Mouse (Mus musculus) heart, embryonic 15.5 days (tissue): Measurements from ENCODE around the gene Vmn1r32. TPM values are rescaled to one million over a fixed set of nuclear protein-coding genes. Genes with fewer than 3 reads are reported as not detected.

Source experiments
- ATAC-seq: fragments of 200-750 bp; cut with Nextera tagmentation; replicated peaks from 2 replicates; pipeline ENCODE4 v1.8.0; 2017; ENCODE audit warnings: low read depth, moderate TSS enrichment; ENCODE audit not compliant: insufficient number of reproducible peaks, insufficient read depth, low FRiP score
- H3K27ac ChIP-seq: fragments of 300-500 bp; sonication (generic); 2 replicates; pipeline ENCODE4 v1.5.1; 2015; ENCODE audit warnings: mild to moderate bottlenecking, inconsistent platforms
- H3K27me3 ChIP-seq: fragments of 300-500 bp; sonication (generic); 2 replicates; pipeline ENCODE4 v1.6.1; 2015; ENCODE audit warnings: inconsistent platforms
- H3K36me3 ChIP-seq: fragments of 300-500 bp; sonication (generic); 2 replicates; pipeline ENCODE4 v1.6.1; 2015; ENCODE audit warnings: mild to moderate bottlenecking, inconsistent platforms
- H3K4me1 ChIP-seq: fragments of 300-500 bp; sonication (generic); replicated peaks from 2 replicates; pipeline ENCODE4 v1.6.1; 2015; ENCODE audit warnings: inconsistent platforms
- H3K4me2 ChIP-seq: fragments of 300-500 bp; sonication (generic); 2 replicates; pipeline ENCODE4 v1.6.1; 2015; ENCODE audit warnings: inconsistent platforms, mild to moderate bottlenecking, moderate library complexity
- H3K4me3 ChIP-seq: fragments of 300-500 bp; sonication (generic); 2 replicates; pipeline ENCODE4 v1.5.1; 2015; ENCODE audit warnings: mild to moderate bottlenecking, inconsistent platforms
- H3K9ac ChIP-seq: fragments of 300-500 bp; sonication (generic); 2 replicates; pipeline ENCODE4 v1.6.1; 2015; ENCODE audit warnings: mild to moderate bottlenecking, inconsistent platforms
- H3K9me3 ChIP-seq: fragments of 300-500 bp; sonication (generic); replicated peaks from 2 replicates; pipeline ENCODE4 v1.6.1; 2016; ENCODE audit warnings: inconsistent platforms
- WGBS: fragments of 180-500 bp; shearing (Covaris S2); methylation state at CpG from one replicate; pipeline ENCODE4 v1.1.7; 2015; ENCODE audit warnings: mixed read lengths; 5-methylcytosine and 5-hydroxymethylcytosine counted together
- polyA plus RNA-seq: library from polyadenylated mRNA; unstranded; fragments of >200 nt; fragmentation: Nextera tagmentation; extraction: Ambion mirVana; gene quantifications from 2 replicates; pipeline ENCODE4 v1.2.1, GENCODE M21; 2015

Vmn1r32 gene
- polyA plus RNA-seq: 0.06 TPM in 1 of 2 replicates, not detected in the other

- Histone ChIP-seq H3K9me3 (no peaks in the 10 kb centered on the region), H3K27ac (no peak within 1 kb of the TSS), H3K9ac (no peak within 1 kb of the TSS), H3K36me3 (no peaks in the 10 kb centered on the region), H3K4me1 (no peaks in the 10 kb centered on the region), H3K4me3 (no peak within 1 kb of the TSS), H3K27me3 (no peaks in the 10 kb centered on the region), H3K4me2 (no peak within 1 kb of the TSS)
- 59% methylated on average over 1 of the region's 1 CpGs for WGBS
- ATAC-seq: no peak
These were observed at the start of gene Vmn1r32 for GRCm38 (mm10) chr6:66559996-66560395. Gene Vmn1r32, minus strand, starts transcription at chr6:66560096.

- no peaks in the 10 kb centered on the region for H3K27me3 ChIP-seq
- no peak overlapping the region for H3K4me3 ChIP-seq
- no peak for ATAC-seq
- H3K9me3 ChIP-seq: no peaks in the 10 kb centered on the region
- no peaks in the 10 kb centered on the region for H3K4me1 ChIP-seq
- H3K9ac ChIP-seq: no peak overlapping the region
- no peak overlapping the region for H3K4me2 ChIP-seq
- no peak overlapping the region for H3K27ac ChIP-seq
- H3K36me3 ChIP-seq: no peaks in the 10 kb centered on the region
These were observed 35.9 kb upstream of the Vmn1r32 start for GRCm38 (mm10) chr6:66595804-66596203.

GRCm38 (mm10) chr6:66535966-66536365 lies 23.9 kb downstream of the Vmn1r32 start:
- H3K9me3 ChIP-seq: no peaks in the 10 kb centered on the region
- peaks cover 18% of the 10 kb centered on the region for H3K36me3 ChIP-seq
- peak overlapping the region; percentile 64 for H3K9ac ChIP-seq
- peak overlapping the region; percentile 76 for H3K4me2 ChIP-seq
- H3K4me1 ChIP-seq: peaks cover 15% of the 10 kb centered on the region
- peak overlapping the region; percentile 91; the same call in 1 of the 2 replicates for H3K27ac ChIP-seq
- peak overlapping the region; percentile 71 for H3K4me3 ChIP-seq
- 12% methylated on average over 7 of the region's 7 CpGs for WGBS
- ATAC-seq: no peak
- no peaks in the 10 kb centered on the region for H3K27me3 ChIP-seq

- Histone ChIP-seq H3K27me3 (no peaks in the 10 kb centered on the region), H3K27ac (peak within 1 kb of the TSS; percentile 91), H3K9me3 (no peaks in the 10 kb centered on the region), H3K4me1 (peaks cover 15% of the 10 kb centered on the region), H3K4me2 (peak within 1 kb of the TSS; percentile 76), H3K36me3 (peaks cover 13% of the 10 kb centered on the region), H3K4me3 (peak within 1 kb of the TSS; percentile 71), H3K9ac (peak within 1 kb of the TSS; percentile 64)
- ATAC-seq: peak; percentile 99
- WGBS: under 1% methylated on average over 57 of the region's 57 CpGs
These were observed 24.7 kb downstream of the Vmn1r32 start, which contains the start of gene Mad2l1 for GRCm38 (mm10) chr6:66535028-66535862. Gene Mad2l1, plus strand, starts transcription at chr6:66535390.

- H3K27me3 ChIP-seq: no peaks in the 10 kb centered on the region
- no peak for ATAC-seq
- H3K4me3 ChIP-seq: peak overlapping the region; percentile 71
- peak overlapping the region; percentile 76 for H3K4me2 ChIP-seq
- 74% methylated on average over 5 of the region's 5 CpGs for WGBS
- peaks cover 6% of the 10 kb centered on the region for H3K36me3 ChIP-seq
- peaks cover 15% of the 10 kb centered on the region for H3K4me1 ChIP-seq
- H3K9ac ChIP-seq: peak overlapping the region; percentile 55
- peak overlapping the region; percentile 91 for H3K27ac ChIP-seq
- no peaks in the 10 kb centered on the region for H3K9me3 ChIP-seq
These were observed 25.4 kb downstream of the Vmn1r32 start for GRCm38 (mm10) chr6:66534366-66534941.

GRCm38 (mm10) chr6:66533241-66533640 lies 26.7 kb downstream of the Vmn1r32 start:
- no peaks in the 10 kb centered on the region for H3K36me3 ChIP-seq
- no peak for ATAC-seq
- H3K9ac ChIP-seq: no peak overlapping the region
- no peak overlapping the region for H3K4me3 ChIP-seq
- no peak overlapping the region for H3K4me2 ChIP-seq
- no peak overlapping the region for H3K27ac ChIP-seq
- no peaks in the 10 kb centered on the region for H3K27me3 ChIP-seq
- no peaks in the 10 kb centered on the region for H3K9me3 ChIP-seq
- H3K4me1 ChIP-seq: peaks cover 15% of the 10 kb centered on the region
- 37% methylated on average over 3 of the region's 3 CpGs for WGBS

- Histone ChIP-seq H3K9ac (no peak overlapping the region), H3K4me2 (no peak overlapping the region), H3K9me3 (no peaks in the 10 kb centered on the region), H3K4me3 (no peak overlapping the region), H3K4me1 (no peaks in the 10 kb centered on the region), H3K27me3 (no peaks in the 10 kb centered on the region), H3K36me3 (no peaks in the 10 kb centered on the region), H3K27ac (no peak overlapping the region)
- ATAC-seq: no peak
- WGBS: 89% methylated on average over 10 of the region's 10 CpGs
These were observed 31.5 kb downstream of the Vmn1r32 start for GRCm38 (mm10) chr6:66528386-66528785.

GRCm38 (mm10) chr6:66516368-66516767 lies 43.5 kb downstream of the Vmn1r32 start:
- WGBS: 86% methylated on average over 5 of the region's 5 CpGs
- no peak for ATAC-seq
- no peak overlapping the region for H3K27ac ChIP-seq

More at GRCm38 (mm10) chr6:66516368-66516767, 43.5 kb downstream of the Vmn1r32 start:
- Histone ChIP-seq H3K27me3 (no peaks in the 10 kb centered on the region), H3K9ac (no peak overlapping the region), H3K36me3 (no peaks in the 10 kb centered on the region), H3K4me1 (no peaks in the 10 kb centered on the region), H3K4me2 (no peak overlapping the region), H3K4me3 (no peak overlapping the region), H3K9me3 (no peaks in the 10 kb centered on the region)

Other genes with a start within 250 kb of the Vmn1r32 start
- gene Mad2l1, start 24.7 kb downstream of the Vmn1r32 start, polyA plus RNA-seq: 63.1 and 64.2 TPM in 2 replicates
- gene Vmn1r33, start 58.2 kb upstream of the Vmn1r32 start, polyA plus RNA-seq: not detected in 2 replicates
- not detected in 2 replicates for gene Vmn1r34, start 83.8 kb upstream of the Vmn1r32 start, polyA plus RNA-seq
- not detected in 2 replicates for gene Vmn1r35, start 125.8 kb upstream of the Vmn1r32 start, polyA plus RNA-seq
- not detected in 2 replicates for gene Vmn1r36, start 159.1 kb upstream of the Vmn1r32 start, polyA plus RNA-seq
- not detected in 2 replicates for gene Vmn1r37, start 169.3 kb upstream of the Vmn1r32 start, polyA plus RNA-seq
- not detected in 2 replicates for gene Vmn1r38, start 222.5 kb upstream of the Vmn1r32 start, polyA plus RNA-seq